Mouse (Mus musculus) lung, adult 2 months (tissue): ENCODE measurements around the gene Fbxl17.

Source experiments
- CTCF ChIP-seq: fragments of 200-500 bp; IDR thresholded peaks from 2 replicates; pipeline ENCODE4 v1.5.1; 2011; ENCODE audit warnings: mild to moderate bottlenecking, low read length, control low read depth; ENCODE audit not compliant: insufficient read depth
- POLR2A ChIP-seq: fragments of 200-500 bp; IDR thresholded peaks from 2 replicates; pipeline ENCODE4 v1.6.1; 2011; ENCODE audit warnings: low read depth, mild to moderate bottlenecking, control low read depth, low read length, borderline replicate concordance; ENCODE audit errors: extremely low read depth

DNA sequence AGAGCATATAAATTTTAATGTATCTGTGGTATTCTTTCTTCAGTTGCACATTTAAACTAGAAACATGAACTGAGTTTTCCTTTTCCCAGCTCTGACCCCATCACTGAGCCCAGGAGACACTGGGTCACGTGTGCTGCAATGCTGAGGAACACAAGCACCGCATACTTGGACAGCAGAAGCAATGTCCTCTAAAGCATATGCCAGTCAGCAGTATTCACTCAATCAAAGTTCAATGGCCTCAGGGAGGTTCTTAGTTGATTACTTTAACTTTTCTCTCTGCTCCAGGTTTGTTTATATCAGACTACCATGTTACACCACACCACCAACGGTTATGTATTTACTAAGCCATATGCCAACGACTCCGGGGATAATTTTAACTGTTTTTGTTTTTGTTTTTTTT, 318.2 kb downstream of the Fbxl17 start:
- TF ChIP-seq CTCF (no peak), POLR2A (no peak)
